Mouse (Mus musculus): ENCODE measurements around the gene Ercc6.

GRCm38 (mm10) chr14:32524071-32524470 lies 10.8 kb downstream of the Ercc6 start:
- TF ChIP-seq CTCF (IDR thresholded peaks at IDR 0.05) (no peak), EP300 (IDR thresholded peaks at IDR 0.05) (no peak)

Data from lung, postnatal 0 days (tissue).